In genomic region chr5:67225758-67226157, GRCm38 (mm10) we compare ENCODE assay signal across 18 mouse cellular contexts. TPM values are rescaled to one million over a fixed set of nuclear protein-coding genes. Genes with fewer than 3 reads are reported as not detected.
DNase-seq lines count a peak whose midpoint lies in the region; TF ChIP-seq lines count a peak whose summit lies in the region.
"Had no signal": no experiment of that assay in that cellular context is flagged by ENCODE, and none has a peak within 500 bp of the region (broad histone marks: within the 10 kb centered on the region; RNA-seq: fewer than 3 reads in every experiment).

No protein-coding gene starts in this region.

- intact Hi-C loops in gastrocnemius, adult 2 months (cut with DNase I) = loop anchor here (10.0 kb wide), 1 partner anchor 131 kb away; the partner anchor contains the start of gene Phox2b

- no peak overlapping the region for H3K27ac ChIP-seq in ES-E14 (ENCODE audit: insufficient read depth, low read depth, low read length, poor library complexity, severe bottlenecking)
- no peak overlapping the region for H3K27ac ChIP-seq in gastrocnemius, adult 2 months
- H3K27ac ChIP-seq: embryonic facial prominence, embryonic 10.5 days; embryonic facial prominence, embryonic 12.5 days; forebrain, embryonic 13.5 days; forebrain, embryonic 15.5 days had no signal

- no peak overlapping the region for H3K9ac ChIP-seq in ES-E14 (ENCODE audit: insufficient read depth, low read depth, low read length, poor library complexity, severe bottlenecking)
- H3K9ac ChIP-seq: embryonic facial prominence, embryonic 12.5 days; forebrain, embryonic 13.5 days; forebrain, embryonic 15.5 days; forebrain, postnatal 0 days had no signal

- no peaks in the 10 kb centered on the region for H3K9me3 ChIP-seq in ES-E14 (ENCODE audit: control insufficient read depth, insufficient read depth, low read depth, low read length)
- H3K9me3 ChIP-seq: forebrain, embryonic 13.5 days; forebrain, embryonic 15.5 days had no signal

- H3K4me1 ChIP-seq in ES-E14 (ENCODE audit: control insufficient read depth in 2 of 2, insufficient read depth in 2 of 2, low read length in 2 of 2, poor library complexity in 1 of 2) = peaks cover 0 to 2% of the 10 kb centered on the region in 2 experiments; a peak in 1 of 4 replicates

- DNase-seq in ES-CJ7 (ENCODE audit: low read depth, low spot score) (peak; percentile 37), ES-E14 (ENCODE audit: low read depth, low spot score) (no peak), ZHBTc4 (ENCODE audit: low read depth, low spot score) (peak; percentile 48)
- no peak for DNase-seq in gastrocnemius, adult 2 months
- DNase-seq in adrenal gland, adult 8-10 months = no peak
- DNase-seq: adrenal gland, adult 2 months; adrenal gland, postnatal 14 days; adrenal gland, postnatal 36 days; cerebellum, adult 11-12 months; cerebellum, adult 2 months; cerebellum, adult 9-11 months; cerebellum, postnatal 14 days; cerebellum, postnatal 36 days; forebrain, postnatal 0 days had no signal

- in situ Hi-C loops in ES-E14 (cut with MboI; ENCODE audit: low sequenced_read_pairs in 2 of 2, unreplicated experiment in 2 of 2) = loop anchor here in 1 of 2 experiments (25.0 kb wide), 1 partner anchor 538 kb away; the partner anchor contains the start of gene Uchl1

- H3K4me3 ChIP-seq in ES-E14 (ENCODE audit: insufficient read depth in 1 of 2, low read depth in 1 of 2, low read length in 2 of 2, poor library complexity in 1 of 2, severe bottlenecking in 1 of 2) = no peak overlapping the region
- no peak overlapping the region for H3K4me3 ChIP-seq in gastrocnemius, adult 2 months
- H3K4me3 ChIP-seq: embryonic facial prominence, embryonic 10.5 days; embryonic facial prominence, embryonic 12.5 days; forebrain, embryonic 13.5 days; forebrain, embryonic 15.5 days had no signal

- TF ChIP-seq CTCF in gastrocnemius, adult 2 months (IDR thresholded peaks at IDR 0.05) = no peak

- H3K36me3 ChIP-seq in ES-E14 (ENCODE audit: control insufficient read depth, insufficient read depth, low read length, poor library complexity, severe bottlenecking) = no peaks in the 10 kb centered on the region
- H3K36me3 ChIP-seq: embryonic facial prominence, embryonic 10.5 days; embryonic facial prominence, embryonic 12.5 days; forebrain, embryonic 15.5 days had no signal

TF ChIP-seq in ES-E14, 5 proteins besides CTCF, POLR2A, EP300 and RAD21:
- no peak for TF ChIP-seq ZC3H11A (IDR thresholded peaks at IDR 0.05; ENCODE audit: borderline replicate concordance, low read depth, low read length)
- TF ChIP-seq MAFK (IDR thresholded peaks at IDR 0.05; ENCODE audit: insufficient read depth, low read depth, low read length) = 0 out of 2 replicates have a peak, but pooled peaks have one; percentile 11
- no peak for TF ChIP-seq HCFC1 (IDR thresholded peaks at IDR 0.05; ENCODE audit: borderline replicate concordance, insufficient read depth, low read length)
TF ChIP-seq in ES-E14: peak in this region for 1.

RNA-seq across cellular contexts. Expression of gene Tmem33, which starts 34.6 kb away (rescaled TPM):
- total RNA-seq in ES-E14 (2012; rRNA removed) = 118 and 159 TPM in 2 replicates
- 10 to 100 TPM; 23.0 to 28.5 TPM for total RNA-seq in gastrocnemius, adult 2 months (2021)
- 100 to 1,000 TPM in 2 of 4 experiments, 10 to 100 TPM in 2; 90.4 to 172 (median 116) TPM for total RNA-seq in adrenal gland, adult 8-10 months (2022)

Comparison
In these comparisons a context has a peak if more than half of its experiments do, and no peak if none do; other contexts are left out.
1. DNase-seq: peak in ES-CJ7 (single experiment) and ZHBTc4 (single experiment); none in ES-E14 (single experiment), gastrocnemius, adult 2 months (single experiment) and adrenal gland, adult 8-10 months (single experiment).